Mouse (Mus musculus) liver, embryonic 14.5 days (tissue): Measurements from ENCODE around the gene Sparcl1.

Experiments
- CTCF ChIP-seq: IDR thresholded peaks from 2 replicates; pipeline ENCODE4 v1.5.1; 2016; ENCODE audit warnings: antibody characterized with exemption, low read depth, control low read depth
- EP300 ChIP-seq: IDR thresholded peaks from 2 replicates; pipeline ENCODE4 v1.6.1; 2016; ENCODE audit warnings: antibody characterized with exemption, low read depth

DNA sequence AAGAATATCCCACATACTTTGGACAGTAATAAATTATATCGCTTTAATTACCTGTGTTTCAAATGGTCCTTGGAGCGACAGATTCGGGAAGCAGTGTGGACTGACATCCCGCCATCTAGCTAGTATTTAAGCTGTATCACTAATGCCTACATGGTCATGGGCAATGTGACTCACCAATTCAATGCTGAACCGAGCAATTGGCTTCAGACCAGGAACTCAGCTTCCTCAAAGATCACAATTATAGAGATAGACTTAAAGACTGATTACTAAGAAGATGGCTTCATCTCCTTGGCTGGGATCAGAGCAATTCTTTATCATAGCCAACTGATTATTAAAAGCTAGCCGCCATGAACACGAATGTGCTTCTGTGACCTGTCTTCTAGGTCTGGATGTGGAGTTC lies 36.0 kb downstream of the Sparcl1 start, which contains the start of gene Gm17660:
- TF ChIP-seq CTCF, result no peak
- TF ChIP-seq EP300, result no peak
